Mouse (Mus musculus): ENCODE measurements around the gene Rap1gds1. TPM values are rescaled to one million over a fixed set of nuclear protein-coding genes. Genes with fewer than 3 reads are reported as not detected.

Gene Rap1gds1
- polyA plus RNA-seq, 1 experiment = 3.5 TPM

GRCm38 (mm10) chr3:138898055-138898454, 176.9 kb downstream of the Rap1gds1 start:
- Histone ChIP-seq H3K27me3 (ENCODE audit: control insufficient read depth, insufficient read depth, low read length) (no peaks in the 10 kb centered on the region), H3K4me1 (ENCODE audit: control insufficient read depth, insufficient read depth, low read length) (peaks cover 5% of the 10 kb centered on the region), H3K27ac (ENCODE audit: control insufficient read depth, insufficient read depth, low read depth, low read length) (no peak overlapping the region), H3K36me3 (ENCODE audit: control insufficient read depth, insufficient read depth, low read length) (no peaks in the 10 kb centered on the region), H3K4me3 (ENCODE audit: control insufficient read depth, low read depth, low read length) (no peak overlapping the region)
- TF ChIP-seq POLR2A (IDR thresholded peaks at IDR 0.05; ENCODE audit: control insufficient read depth, low read depth, low read length) (no peak), CTCF (IDR thresholded peaks at IDR 0.05; ENCODE audit: control insufficient read depth, insufficient read depth, insufficient replicate concordance, low read depth, low read length) (no peak)

DNA sequence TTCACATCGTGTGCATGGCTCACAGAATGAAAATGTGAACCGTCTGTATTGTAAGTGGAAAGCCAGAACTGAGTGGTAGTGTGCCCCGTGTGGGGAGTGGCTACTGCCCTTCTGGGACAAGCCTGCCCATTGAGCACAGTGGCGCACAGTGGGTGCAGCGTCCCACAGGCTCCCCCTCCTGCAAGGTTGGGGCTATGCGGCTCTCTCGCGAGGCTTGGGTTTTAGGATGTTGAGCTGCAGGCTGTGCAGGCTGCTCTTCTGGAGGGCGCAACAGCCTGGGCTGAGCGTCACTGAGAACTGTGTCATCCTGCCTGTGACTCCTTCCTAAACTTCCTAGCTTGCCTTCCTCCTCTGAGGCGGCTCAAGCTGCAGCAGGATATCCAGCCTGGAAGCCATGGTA, 177.5 kb downstream of the Rap1gds1 start:
- Histone ChIP-seq H3K27ac (ENCODE audit: control insufficient read depth, insufficient read depth, low read depth, low read length) (no peak overlapping the region), H3K36me3 (ENCODE audit: control insufficient read depth, insufficient read depth, low read length) (no peaks in the 10 kb centered on the region), H3K27me3 (ENCODE audit: control insufficient read depth, insufficient read depth, low read length) (no peaks in the 10 kb centered on the region), H3K4me3 (ENCODE audit: control insufficient read depth, low read depth, low read length) (no peak overlapping the region), H3K4me1 (ENCODE audit: control insufficient read depth, insufficient read depth, low read length) (peaks cover 6% of the 10 kb centered on the region)
- TF ChIP-seq CTCF (IDR thresholded peaks at IDR 0.05; ENCODE audit: control insufficient read depth, insufficient read depth, insufficient replicate concordance, low read depth, low read length) (no peak), POLR2A (IDR thresholded peaks at IDR 0.05; ENCODE audit: control insufficient read depth, low read depth, low read length) (no peak)

- Histone ChIP-seq H3K27ac (ENCODE audit: control insufficient read depth, insufficient read depth, low read depth, low read length) (no peak overlapping the region), H3K4me3 (ENCODE audit: control insufficient read depth, low read depth, low read length) (no peak overlapping the region), H3K27me3 (ENCODE audit: control insufficient read depth, insufficient read depth, low read length) (no peaks in the 10 kb centered on the region), H3K36me3 (ENCODE audit: control insufficient read depth, insufficient read depth, low read length) (no peaks in the 10 kb centered on the region), H3K4me1 (ENCODE audit: control insufficient read depth, insufficient read depth, low read length) (peaks cover 8% of the 10 kb centered on the region)
- no peak for TF ChIP-seq POLR2A (IDR thresholded peaks at IDR 0.05; ENCODE audit: control insufficient read depth, low read depth, low read length)
- no peak for TF ChIP-seq CTCF (IDR thresholded peaks at IDR 0.05; ENCODE audit: control insufficient read depth, insufficient read depth, insufficient replicate concordance, low read depth, low read length)
Observed at GRCm38 (mm10) chr3:138893520-138893919, 181.5 kb downstream of the Rap1gds1 start.

GRCm38 (mm10) chr3:138889769-138890295, 185.2 kb downstream of the Rap1gds1 start:
- H3K36me3 ChIP-seq (ENCODE audit: control insufficient read depth, insufficient read depth, low read length) = no peaks in the 10 kb centered on the region
- no peak for TF ChIP-seq CTCF (IDR thresholded peaks at IDR 0.05; ENCODE audit: control insufficient read depth, insufficient read depth, insufficient replicate concordance, low read depth, low read length)
- no peak for TF ChIP-seq POLR2A (IDR thresholded peaks at IDR 0.05; ENCODE audit: control insufficient read depth, low read depth, low read length)
- H3K27me3 ChIP-seq (ENCODE audit: control insufficient read depth, insufficient read depth, low read length) = no peaks in the 10 kb centered on the region
- no peak overlapping the region for H3K27ac ChIP-seq (ENCODE audit: control insufficient read depth, insufficient read depth, low read depth, low read length)
- no peak overlapping the region for H3K4me3 ChIP-seq (ENCODE audit: control insufficient read depth, low read depth, low read length)
- peaks cover 8% of the 10 kb centered on the region for H3K4me1 ChIP-seq (ENCODE audit: control insufficient read depth, insufficient read depth, low read length)

- TF ChIP-seq POLR2A (IDR thresholded peaks at IDR 0.05; ENCODE audit: control insufficient read depth, low read depth, low read length) = no peak
- no peak for TF ChIP-seq CTCF (IDR thresholded peaks at IDR 0.05; ENCODE audit: control insufficient read depth, insufficient read depth, insufficient replicate concordance, low read depth, low read length)
- peaks cover 8% of the 10 kb centered on the region for H3K4me1 ChIP-seq (ENCODE audit: control insufficient read depth, insufficient read depth, low read length)
Observed at GRCm38 (mm10) chr3:138889214-138889613, 185.8 kb downstream of the Rap1gds1 start.

DNA sequence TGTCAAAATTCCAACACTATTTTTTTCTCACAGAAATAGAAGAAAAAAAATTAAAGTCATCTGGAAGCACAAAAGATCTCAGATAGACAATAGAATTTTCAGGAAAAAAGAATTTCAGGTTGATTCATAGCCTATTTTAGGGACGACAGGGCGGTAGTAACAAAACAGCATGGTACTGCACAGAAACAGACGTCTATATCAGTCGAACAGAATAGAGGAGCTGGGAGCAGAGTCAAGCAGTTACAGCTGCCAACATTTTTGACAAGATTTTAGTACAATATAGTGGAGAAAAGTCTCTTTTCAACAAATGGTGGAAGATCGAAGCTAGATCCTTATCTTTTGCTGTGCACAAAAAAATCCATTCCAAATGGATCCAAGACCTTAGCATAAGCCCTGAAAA, 188.9 kb downstream of the Rap1gds1 start:
- Histone ChIP-seq H3K27me3 (ENCODE audit: control insufficient read depth, insufficient read depth, low read length) (no peaks in the 10 kb centered on the region), H3K4me1 (ENCODE audit: control insufficient read depth, insufficient read depth, low read length) (0 out of 2 replicates have a peak, but pooled peaks cover 3% of the 10 kb centered on the region), H3K36me3 (ENCODE audit: control insufficient read depth, insufficient read depth, low read length) (no peaks in the 10 kb centered on the region), H3K27ac (ENCODE audit: control insufficient read depth, insufficient read depth, low read depth, low read length) (no peak overlapping the region), H3K4me3 (ENCODE audit: control insufficient read depth, low read depth, low read length) (no peak overlapping the region)
- no peak for TF ChIP-seq POLR2A (IDR thresholded peaks at IDR 0.05; ENCODE audit: control insufficient read depth, low read depth, low read length)

More at GRCm38 (mm10) chr3:138889214-138889613, 185.8 kb downstream of the Rap1gds1 start:
- Histone ChIP-seq H3K27ac (ENCODE audit: control insufficient read depth, insufficient read depth, low read depth, low read length) (no peak overlapping the region), H3K27me3 (ENCODE audit: control insufficient read depth, insufficient read depth, low read length) (no peaks in the 10 kb centered on the region), H3K36me3 (ENCODE audit: control insufficient read depth, insufficient read depth, low read length) (no peaks in the 10 kb centered on the region), H3K4me3 (ENCODE audit: control insufficient read depth, low read depth, low read length) (no peak overlapping the region)

DNA sequence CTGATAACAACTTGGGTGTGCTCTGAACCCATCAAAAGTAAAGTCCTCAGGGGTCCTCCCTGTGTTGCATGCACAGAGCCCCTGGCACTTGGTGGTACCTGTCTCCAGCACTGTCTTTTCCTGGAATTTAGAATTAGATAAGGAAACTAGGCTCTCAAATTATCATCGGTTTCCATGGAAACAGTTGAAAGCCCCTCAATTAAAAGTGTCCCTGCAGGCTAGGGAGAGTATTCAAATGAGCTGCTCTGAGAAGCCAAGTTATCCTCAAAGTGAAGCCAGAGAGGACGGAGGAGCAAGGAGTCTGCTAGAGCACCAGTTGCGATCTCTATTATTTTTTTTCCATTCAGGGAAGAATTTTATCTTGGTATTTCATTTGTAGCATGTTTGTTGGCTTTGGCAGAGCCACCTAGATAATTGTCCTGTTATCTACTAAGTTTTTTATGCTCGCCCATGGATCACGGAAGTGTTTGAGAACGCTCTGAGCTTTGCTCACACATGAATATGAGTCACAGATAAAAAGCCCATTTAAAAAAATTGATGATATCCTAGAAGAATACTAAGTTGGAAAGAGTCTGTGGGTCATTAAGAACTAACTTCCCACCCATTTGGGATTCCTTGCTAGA, 193.2 kb downstream of the Rap1gds1 start:
- no peak for TF ChIP-seq CTCF (IDR thresholded peaks at IDR 0.05; ENCODE audit: control insufficient read depth, insufficient read depth, insufficient replicate concordance, low read depth, low read length)
- TF ChIP-seq POLR2A (IDR thresholded peaks at IDR 0.05; ENCODE audit: control insufficient read depth, low read depth, low read length) = no peak
- Histone ChIP-seq H3K4me1 (ENCODE audit: control insufficient read depth, insufficient read depth, low read length) (no peaks in the 10 kb centered on the region), H3K27ac (ENCODE audit: control insufficient read depth, insufficient read depth, low read depth, low read length) (no peak overlapping the region), H3K36me3 (ENCODE audit: control insufficient read depth, insufficient read depth, low read length) (no peaks in the 10 kb centered on the region), H3K27me3 (ENCODE audit: control insufficient read depth, insufficient read depth, low read length) (no peaks in the 10 kb centered on the region), H3K4me3 (ENCODE audit: control insufficient read depth, low read depth, low read length) (no peak overlapping the region)
